Mouse (Mus musculus) ES-E14 (cell line): Measurements from ENCODE around the gene Pi4kb.

Experiments
- CHD2 ChIP-seq: IDR thresholded peaks from 2 replicates; pipeline ENCODE4 v1.6.1; 2014; ENCODE audit warnings: mild to moderate bottlenecking, low read depth, low read length, inconsistent platforms
- HCFC1 ChIP-seq: IDR thresholded peaks from 2 replicates; pipeline ENCODE4 v1.6.1; 2012; ENCODE audit warnings: low read length, inconsistent platforms, borderline replicate concordance; ENCODE audit not compliant: insufficient read depth
- MAFK ChIP-seq: IDR thresholded peaks from 2 replicates; pipeline ENCODE4 v1.6.1; 2014; ENCODE audit warnings: mild to moderate bottlenecking, low read depth, low read length, inconsistent platforms; ENCODE audit not compliant: insufficient read depth
- ZC3H11A ChIP-seq: IDR thresholded peaks from 2 replicates; pipeline ENCODE4 v1.6.1; 2012; ENCODE audit warnings: low read depth, mild to moderate bottlenecking, inconsistent platforms, low read length, borderline replicate concordance
- ZNF384 ChIP-seq: IDR thresholded peaks from 2 replicates; pipeline ENCODE4 v1.6.1; 2012; ENCODE audit warnings: low read depth, low read length, inconsistent platforms

- TF ChIP-seq ZNF384 (no peak), CHD2 (no peak), MAFK (no peak), HCFC1 (no peak), ZC3H11A (no peak)
Measured at GRCm38 (mm10) chr3:94964989-94965388, 9.5 kb upstream of the Pi4kb start.
